In the genomic region with DNA sequence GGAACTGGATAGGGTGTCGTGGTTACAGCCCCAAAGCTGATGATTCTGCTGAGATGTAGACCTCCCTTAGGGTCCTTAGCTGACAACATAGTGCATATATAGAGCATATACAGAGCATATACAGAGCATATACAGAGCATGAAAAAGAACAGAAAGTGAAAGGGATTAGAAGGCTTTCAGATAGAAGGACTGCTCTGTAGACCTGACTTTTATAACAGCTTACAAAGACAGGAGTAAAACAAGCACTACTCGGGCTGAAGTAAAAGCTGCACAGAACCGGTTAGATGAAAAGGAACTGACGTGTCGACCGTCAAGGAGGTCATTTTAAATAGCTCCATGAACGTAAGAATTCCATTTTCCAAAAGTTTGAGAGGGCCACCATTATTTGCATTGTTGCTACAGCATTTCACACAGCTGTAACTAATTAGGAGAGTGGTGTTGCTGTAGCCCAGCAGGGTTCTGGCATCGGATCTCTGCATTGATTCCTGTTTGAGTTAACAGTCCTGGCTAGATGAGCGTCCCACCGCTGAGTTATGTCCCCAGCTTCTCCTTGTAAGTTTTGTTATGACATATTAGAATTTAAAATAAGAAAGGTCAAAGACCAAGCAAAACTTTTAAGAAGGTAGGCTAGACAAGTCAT, we compare ENCODE assay signal across 13 mouse cellular contexts. TPM values are rescaled to one million over a fixed set of nuclear protein-coding genes. Genes with fewer than 3 reads are reported as not detected.
DNase-seq lines count a peak whose midpoint lies in the region; ATAC-seq and TF ChIP-seq lines count a peak whose summit lies in the region.
"Had no signal": no experiment of that assay in that cellular context is flagged by ENCODE, and none has a peak within 500 bp of the region (broad histone marks: within the 10 kb centered on the region; RNA-seq: fewer than 3 reads in every experiment).

No protein-coding gene starts in this region.

- no peak overlapping the region for H3K4me3 ChIP-seq in forebrain, postnatal 0 days (ENCODE audit: low read depth, low read length)
- H3K4me3 ChIP-seq in forebrain, embryonic 13.5 days, result no peak overlapping the region
- H3K4me3 ChIP-seq in midbrain, postnatal 0 days (ENCODE audit: low read depth, low read length), result no peak overlapping the region
- no peak overlapping the region for H3K4me3 ChIP-seq in midbrain, embryonic 10.5 days
- no peak overlapping the region for H3K4me3 ChIP-seq in stomach, embryonic 14.5 days (ENCODE audit: low read depth, low read length)
- H3K4me3 ChIP-seq in heart, embryonic 12.5 days, result no peak overlapping the region
- H3K4me3 ChIP-seq in midbrain, embryonic 16.5 days (ENCODE audit: low read depth, low read length), result no peak overlapping the region
- H3K4me3 ChIP-seq: midbrain, embryonic 12.5 days had no signal

- H3K4me1 ChIP-seq in forebrain, postnatal 0 days (ENCODE audit: insufficient read depth), result no peaks in the 10 kb centered on the region
- H3K4me1 ChIP-seq in forebrain, embryonic 13.5 days, result peaks cover 11% of the 10 kb centered on the region
- no peaks in the 10 kb centered on the region for H3K4me1 ChIP-seq in midbrain, postnatal 0 days (ENCODE audit: insufficient read depth, low read length)
- no peaks in the 10 kb centered on the region for H3K4me1 ChIP-seq in midbrain, embryonic 10.5 days
- H3K4me1 ChIP-seq in stomach, embryonic 14.5 days (ENCODE audit: control insufficient read depth, insufficient read depth, low read length), result no peaks in the 10 kb centered on the region
- H3K4me1 ChIP-seq in heart, embryonic 12.5 days (replicated peaks), result peaks cover 9% of the 10 kb centered on the region
- H3K4me1 ChIP-seq in midbrain, embryonic 16.5 days (ENCODE audit: control insufficient read depth, insufficient read depth, low read length), result no peaks in the 10 kb centered on the region
- H3K4me1 ChIP-seq: midbrain, embryonic 12.5 days had no signal

- peak; percentile 2 for DNase-seq in forebrain, postnatal 0 days
- peak; percentile 16 for DNase-seq in midbrain, postnatal 0 days (ENCODE audit: low spot score)
- DNase-seq in midbrain, embryonic 10.5 days (ENCODE audit: low spot score), result no peak
- DNase-seq: adrenal gland, postnatal 36 days; cerebellum, adult 9-11 months; kidney, postnatal 14 days had no signal

- no peaks in the 10 kb centered on the region for H3K9me3 ChIP-seq in forebrain, postnatal 0 days (ENCODE audit: low read length)
- H3K9me3 ChIP-seq in forebrain, embryonic 13.5 days (replicated peaks), result no peaks in the 10 kb centered on the region
- no peaks in the 10 kb centered on the region for H3K9me3 ChIP-seq in midbrain, postnatal 0 days (ENCODE audit: low read length)
- no peaks in the 10 kb centered on the region for H3K9me3 ChIP-seq in midbrain, embryonic 10.5 days (replicated peaks)
- H3K9me3 ChIP-seq in stomach, embryonic 14.5 days (ENCODE audit: control insufficient read depth, low read depth, low read length), result no peaks in the 10 kb centered on the region
- no peaks in the 10 kb centered on the region for H3K9me3 ChIP-seq in heart, embryonic 12.5 days (replicated peaks)
- no peaks in the 10 kb centered on the region for H3K9me3 ChIP-seq in midbrain, embryonic 16.5 days (replicated peaks; ENCODE audit: control insufficient read depth, low read length, poor library complexity, severe bottlenecking)
- H3K9me3 ChIP-seq: midbrain, embryonic 12.5 days had no signal

- no peak for ATAC-seq in forebrain, postnatal 0 days
- ATAC-seq in forebrain, embryonic 13.5 days, result no peak
- no peak for ATAC-seq in midbrain, postnatal 0 days (ENCODE audit: low FRiP score)
- peak; percentile 63 for ATAC-seq in inflammation-experienced regulatory T-cells, adult 6 months
- no peak for ATAC-seq in stomach, embryonic 14.5 days (ENCODE audit: insufficient number of reproducible peaks, insufficient read depth, low FRiP score, low read depth)
- ATAC-seq in heart, embryonic 12.5 days (ENCODE audit: insufficient number of reproducible peaks, low FRiP score), result no peak
- ATAC-seq in midbrain, embryonic 16.5 days, result no peak
- ATAC-seq: forebrain, embryonic 16.5 days had no signal

- H3K27ac ChIP-seq in forebrain, postnatal 0 days (ENCODE audit: low read depth, low read length), result no peak overlapping the region
- no peak overlapping the region for H3K27ac ChIP-seq in forebrain, embryonic 13.5 days
- no peak overlapping the region for H3K27ac ChIP-seq in midbrain, postnatal 0 days (ENCODE audit: low read depth, low read length)
- H3K27ac ChIP-seq in midbrain, embryonic 10.5 days (replicated peaks), result no peak overlapping the region
- H3K27ac ChIP-seq in stomach, embryonic 14.5 days (ENCODE audit: low read length), result peak overlapping the region; percentile 15; the same call in 1 of the 2 replicates
- H3K27ac ChIP-seq in heart, embryonic 12.5 days (ENCODE audit: poor library complexity, severe bottlenecking), result no peak overlapping the region
- H3K27ac ChIP-seq in midbrain, embryonic 16.5 days (ENCODE audit: low read length), result no peak overlapping the region
- H3K27ac ChIP-seq: midbrain, embryonic 12.5 days had no signal

- no peak for TF ChIP-seq CTCF in forebrain, postnatal 0 days (IDR thresholded peaks at IDR 0.05; ENCODE audit: low read depth)
- TF ChIP-seq CTCF in midbrain, postnatal 0 days (IDR thresholded peaks at IDR 0.05), result no peak

- no peaks in the 10 kb centered on the region for H3K27me3 ChIP-seq in forebrain, postnatal 0 days (ENCODE audit: insufficient read depth, low read length)
- H3K27me3 ChIP-seq in forebrain, embryonic 13.5 days, result no peaks in the 10 kb centered on the region
- H3K27me3 ChIP-seq in midbrain, postnatal 0 days (ENCODE audit: insufficient read depth, low read length), result no peaks in the 10 kb centered on the region
- H3K27me3 ChIP-seq in midbrain, embryonic 10.5 days (ENCODE audit: low read depth, poor library complexity, severe bottlenecking), result no peaks in the 10 kb centered on the region
- no peaks in the 10 kb centered on the region for H3K27me3 ChIP-seq in stomach, embryonic 14.5 days (ENCODE audit: control insufficient read depth, insufficient read depth, low read length)
- no peaks in the 10 kb centered on the region for H3K27me3 ChIP-seq in heart, embryonic 12.5 days (replicated peaks)
- no peaks in the 10 kb centered on the region for H3K27me3 ChIP-seq in midbrain, embryonic 16.5 days (ENCODE audit: control insufficient read depth, insufficient read depth, low read depth, low read length)
- H3K27me3 ChIP-seq: midbrain, embryonic 12.5 days had no signal

- no peak overlapping the region for H3K4me2 ChIP-seq in forebrain, postnatal 0 days (ENCODE audit: low read depth)
- H3K4me2 ChIP-seq in forebrain, embryonic 13.5 days, result no peak overlapping the region
- H3K4me2 ChIP-seq in midbrain, postnatal 0 days (ENCODE audit: low read depth, low read length, poor library complexity, severe bottlenecking), result no peak overlapping the region
- H3K4me2 ChIP-seq in stomach, embryonic 14.5 days (replicated peaks; ENCODE audit: low read depth, low read length), result no peak overlapping the region
- no peak overlapping the region for H3K4me2 ChIP-seq in heart, embryonic 12.5 days
- H3K4me2 ChIP-seq in midbrain, embryonic 16.5 days (ENCODE audit: low read length), result no peak overlapping the region
- H3K4me2 ChIP-seq: midbrain, embryonic 12.5 days had no signal

- no peak overlapping the region for H3K9ac ChIP-seq in forebrain, postnatal 0 days
- H3K9ac ChIP-seq in forebrain, embryonic 13.5 days, result no peak overlapping the region
- no peak overlapping the region for H3K9ac ChIP-seq in midbrain, postnatal 0 days (replicated peaks; ENCODE audit: low read length, poor library complexity, severe bottlenecking)
- no peak overlapping the region for H3K9ac ChIP-seq in stomach, embryonic 14.5 days (replicated peaks; ENCODE audit: low read depth, low read length)
- H3K9ac ChIP-seq in heart, embryonic 12.5 days, result no peak overlapping the region
- H3K9ac ChIP-seq in midbrain, embryonic 16.5 days (ENCODE audit: low read depth, low read length), result no peak overlapping the region
- H3K9ac ChIP-seq: midbrain, embryonic 12.5 days had no signal

- WGBS in forebrain, postnatal 0 days, result 44% methylated on average over 10 of the region's 10 CpGs
- 50% methylated on average over 10 of the region's 10 CpGs for WGBS in forebrain, embryonic 13.5 days
- WGBS in midbrain, postnatal 0 days, result 58% methylated on average over 10 of the region's 10 CpGs
- 82% methylated on average over 10 of the region's 10 CpGs for whole genome bisulfite sequencing in midbrain, embryonic 10.5 days
- 62% methylated on average over 10 of the region's 10 CpGs for WGBS in stomach, embryonic 14.5 days
- 81% methylated on average over 10 of the region's 10 CpGs for WGBS in heart, embryonic 12.5 days
- 64% methylated on average over 10 of the region's 10 CpGs for WGBS in midbrain, embryonic 16.5 days

- peaks cover 19% of the 10 kb centered on the region for H3K36me3 ChIP-seq in forebrain, postnatal 0 days (ENCODE audit: insufficient read depth)
- peaks cover 44% of the 10 kb centered on the region for H3K36me3 ChIP-seq in forebrain, embryonic 13.5 days (ENCODE audit: poor library complexity, severe bottlenecking)
- peaks cover 4% of the 10 kb centered on the region for H3K36me3 ChIP-seq in midbrain, postnatal 0 days (ENCODE audit: insufficient read depth, low read length)
- H3K36me3 ChIP-seq in midbrain, embryonic 10.5 days, result peaks cover 93% of the 10 kb centered on the region
- H3K36me3 ChIP-seq in stomach, embryonic 14.5 days (ENCODE audit: control insufficient read depth, insufficient read depth, low read length), result peaks cover 14% of the 10 kb centered on the region
- H3K36me3 ChIP-seq in heart, embryonic 12.5 days, result peaks cover 61% of the 10 kb centered on the region
- 0 out of 2 replicates have a peak, but pooled peaks cover 5% of the 10 kb centered on the region for H3K36me3 ChIP-seq in midbrain, embryonic 16.5 days (ENCODE audit: control insufficient read depth, insufficient read depth, low read length)

RNA-seq across cellular contexts. Expression of a gene that starts 20.6 kb away (rescaled TPM):
- 82.8 and 97.4 TPM in 2 replicates for total RNA-seq in forebrain, postnatal 0 days (2014; rRNA removed)
- polyA plus RNA-seq in forebrain, postnatal 0 days (2015; fragmentation: Nextera tagmentation; extraction: Ambion mirVana), result 86.3 and 100 TPM in 2 replicates
- 78.0 and 84.3 TPM in 2 replicates for polyA plus RNA-seq in forebrain, embryonic 13.5 days (2015; fragmentation: Nextera tagmentation; extraction: Ambion mirVana)
- total RNA-seq in midbrain, postnatal 0 days (2014; rRNA removed), result 115 and 119 TPM in 2 replicates
- polyA plus RNA-seq in midbrain, postnatal 0 days (2015; fragmentation: Nextera tagmentation; extraction: Ambion mirVana), result 101 and 104 TPM in 2 replicates
- polyA plus RNA-seq in midbrain, embryonic 10.5 days (2016; fragmentation: Nextera tagmentation; extraction: Ambion mirVana), result 108 and 120 TPM in 2 replicates
- 10 to 100 TPM; 49.3 to 67.5 (median 63.5) TPM for polyA plus RNA-seq in inflammation-experienced regulatory T-cells, adult 6 months (2017; shearing (Covaris generic))
- 78.7 and 84.7 TPM in 2 replicates for polyA plus RNA-seq in stomach, embryonic 14.5 days (2014; fragmentation: Nextera tagmentation; extraction: Ambion mirVana)
- polyA plus RNA-seq in heart, embryonic 12.5 days (2016; fragmentation: Nextera tagmentation; extraction: Ambion mirVana), result 70.6 and 71.8 TPM in 2 replicates
- polyA plus RNA-seq in midbrain, embryonic 16.5 days (2015; fragmentation: Nextera tagmentation; extraction: Ambion mirVana), result 108 and 110 TPM in 2 replicates
